Mouse (Mus musculus) forebrain, embryonic 12.5 days (tissue): ENCODE data around the gene Sac3d1. TPM values are rescaled to one million over a fixed set of nuclear protein-coding genes. Genes with fewer than 3 reads are reported as not detected.

Experiments used
- ATAC-seq: fragments of 200-750 bp; cut with Nextera tagmentation; 2 replicates; pipeline ENCODE4 v1.8.0; 2017; ENCODE audit warnings: moderate TSS enrichment; ENCODE audit not compliant: low FRiP score
- H3K27ac ChIP-seq: fragments of 300-500 bp; sonication (generic); 2 replicates; pipeline ENCODE4 v1.5.1; 2016; ENCODE audit warnings: mild to moderate bottlenecking
- H3K27me3 ChIP-seq: fragments of 300-500 bp; sonication (generic); 2 replicates; pipeline ENCODE4 v1.6.1; 2016; ENCODE audit warnings: mild to moderate bottlenecking
- H3K36me3 ChIP-seq: fragments of 300-500 bp; sonication (generic); replicated peaks from 2 replicates; pipeline ENCODE4 v1.6.1; 2016; ENCODE audit warnings: mild to moderate bottlenecking
- H3K4me1 ChIP-seq: fragments of 300-500 bp; sonication (generic); 2 replicates; pipeline ENCODE4 v1.6.1; 2016
- H3K4me2 ChIP-seq: fragments of 300-500 bp; sonication (generic); 2 replicates; pipeline ENCODE4 v1.6.1; 2016; ENCODE audit warnings: mild to moderate bottlenecking, moderate library complexity
- H3K4me3 ChIP-seq: fragments of 300-500 bp; sonication (generic); replicated peaks from 2 replicates; pipeline ENCODE4 v1.5.1; 2016; ENCODE audit warnings: mild to moderate bottlenecking
- H3K9ac ChIP-seq: fragments of 300-500 bp; sonication (generic); 2 replicates; pipeline ENCODE4 v1.6.1; 2016; ENCODE audit warnings: mild to moderate bottlenecking
- H3K9me3 ChIP-seq: fragments of 300-500 bp; sonication (generic); 2 replicates; pipeline ENCODE4 v1.6.1; 2016
- WGBS: fragments of 180-500 bp; shearing (Covaris S2); methylation state at CpG from one replicate; pipeline ENCODE4 v1.1.7; 2016; 5-methylcytosine and 5-hydroxymethylcytosine counted together
- polyA plus RNA-seq: library from polyadenylated mRNA; unstranded; fragments of >200 nt; fragmentation: Nextera tagmentation; extraction: Ambion mirVana; gene quantifications from 2 replicates; pipeline ENCODE4 v1.2.1, GENCODE M21; 2016

The Sac3d1 gene
- polyA plus RNA-seq, 1 experiment from 2014 or later = 56.6 TPM

GRCm38 (mm10) chr19:6116113-6116850 is 2.2 kb downstream of the Sac3d1 start:
- 89% methylated on average over 15 of the region's 15 CpGs for WGBS
- H3K4me2 ChIP-seq = peak overlapping the region; percentile 94
- no peaks in the 10 kb centered on the region for H3K9me3 ChIP-seq
- H3K27me3 ChIP-seq = no peaks in the 10 kb centered on the region
- H3K4me3 ChIP-seq = peak overlapping the region; percentile 85; the same call in 1 of the 2 replicates
- no peak for ATAC-seq
- no peak overlapping the region for H3K27ac ChIP-seq
- peaks cover 21% of the 10 kb centered on the region for H3K4me1 ChIP-seq
- peaks cover 38% of the 10 kb centered on the region for H3K36me3 ChIP-seq
- H3K9ac ChIP-seq = no peak overlapping the region

GRCm38 (mm10) chr19:6113116-6113515 is 5.3 kb downstream of the Sac3d1 start:
- Histone ChIP-seq H3K27ac (no peak overlapping the region), H3K9ac (no peak overlapping the region), H3K4me1 (peaks cover 15% of the 10 kb centered on the region), H3K9me3 (no peaks in the 10 kb centered on the region), H3K4me2 (no peak overlapping the region), H3K27me3 (no peaks in the 10 kb centered on the region), H3K4me3 (no peak overlapping the region), H3K36me3 (peaks cover 38% of the 10 kb centered on the region)
- ATAC-seq = no peak
- 77% methylated on average over 6 of the region's 6 CpGs for WGBS

GRCm38 (mm10) chr19:6105586-6105985 is 12.9 kb downstream of the Sac3d1 start, which contains the start of gene Naaladl1:
Gene Naaladl1, plus strand, starts transcription at chr19:6105782.
- no peak for ATAC-seq
- no peaks in the 10 kb centered on the region for H3K27me3 ChIP-seq
- H3K27ac ChIP-seq = no peak within 1 kb of the TSS
- no peak within 1 kb of the TSS for H3K4me2 ChIP-seq
- no peaks in the 10 kb centered on the region for H3K36me3 ChIP-seq
- H3K4me3 ChIP-seq = no peak within 1 kb of the TSS
- 88% methylated on average over 7 of the region's 7 CpGs for WGBS
- no peaks in the 10 kb centered on the region for H3K4me1 ChIP-seq
- H3K9me3 ChIP-seq = no peaks in the 10 kb centered on the region
- H3K9ac ChIP-seq = no peak within 1 kb of the TSS

GRCm38 (mm10) chr19:6104476-6104875 is 14.0 kb downstream of the Sac3d1 start:
- H3K9ac ChIP-seq = no peak overlapping the region
- no peak overlapping the region for H3K4me3 ChIP-seq
- ATAC-seq = no peak
- peaks cover 5% of the 10 kb centered on the region; the same call in 1 of the 2 replicates for H3K36me3 ChIP-seq
- no peak overlapping the region for H3K27ac ChIP-seq
- H3K4me1 ChIP-seq = no peaks in the 10 kb centered on the region
- 85% methylated on average over 4 of the region's 4 CpGs for WGBS
- H3K4me2 ChIP-seq = no peak overlapping the region
- no peaks in the 10 kb centered on the region for H3K9me3 ChIP-seq
- no peaks in the 10 kb centered on the region for H3K27me3 ChIP-seq

- Histone ChIP-seq H3K9me3 (no peaks in the 10 kb centered on the region), H3K36me3 (peaks cover 14% of the 10 kb centered on the region), H3K4me3 (no peak overlapping the region), H3K4me1 (no peaks in the 10 kb centered on the region), H3K27me3 (no peaks in the 10 kb centered on the region), H3K4me2 (no peak overlapping the region), H3K9ac (no peak overlapping the region), H3K27ac (no peak overlapping the region)
- no peak for ATAC-seq
- WGBS = 78% methylated on average over 6 of the region's 6 CpGs
Observed at GRCm38 (mm10) chr19:6102169-6102853, 16.1 kb downstream of the Sac3d1 start.

GRCm38 (mm10) chr19:6101186-6101585 is 17.3 kb downstream of the Sac3d1 start:
- no peak overlapping the region for H3K9ac ChIP-seq
- no peaks in the 10 kb centered on the region for H3K4me1 ChIP-seq
- no peak overlapping the region for H3K4me3 ChIP-seq
- no peak overlapping the region for H3K4me2 ChIP-seq
- 76% methylated on average over 6 of the region's 6 CpGs for WGBS
- no peak for ATAC-seq
- no peaks in the 10 kb centered on the region for H3K9me3 ChIP-seq
- no peaks in the 10 kb centered on the region for H3K27me3 ChIP-seq
- H3K27ac ChIP-seq = no peak overlapping the region
- H3K36me3 ChIP-seq = peaks cover 17% of the 10 kb centered on the region

GRCm38 (mm10) chr19:6097847-6098246 is 20.6 kb downstream of the Sac3d1 start:
- 91% methylated on average over 3 of the region's 3 CpGs for WGBS
- no peaks in the 10 kb centered on the region for H3K9me3 ChIP-seq
- H3K36me3 ChIP-seq = peaks cover 37% of the 10 kb centered on the region
- no peak overlapping the region for H3K27ac ChIP-seq
- no peak overlapping the region for H3K4me2 ChIP-seq
- no peak overlapping the region for H3K4me3 ChIP-seq
- no peaks in the 10 kb centered on the region for H3K27me3 ChIP-seq
- ATAC-seq = no peak
- no peaks in the 10 kb centered on the region for H3K4me1 ChIP-seq
- H3K9ac ChIP-seq = no peak overlapping the region

- 92% methylated on average over 7 of the region's 7 CpGs for WGBS
- H3K4me3 ChIP-seq = no peak within 1 kb of the TSS
- no peaks in the 10 kb centered on the region for H3K4me1 ChIP-seq
- H3K27ac ChIP-seq = no peak within 1 kb of the TSS
- H3K9me3 ChIP-seq = no peaks in the 10 kb centered on the region
- ATAC-seq = no peak
- H3K36me3 ChIP-seq = peaks cover 64% of the 10 kb centered on the region
- no peak within 1 kb of the TSS for H3K4me2 ChIP-seq
- H3K9ac ChIP-seq = no peak within 1 kb of the TSS
- H3K27me3 ChIP-seq = no peaks in the 10 kb centered on the region
Observed at GRCm38 (mm10) chr19:6094119-6094518, 24.3 kb downstream of the Sac3d1 start, which contains the start of gene AC131692.1. Gene AC131692.1, plus strand, starts transcription at chr19:6094419.

GRCm38 (mm10) chr19:6088841-6089240 is 29.6 kb downstream of the Sac3d1 start:
- H3K36me3 ChIP-seq = peaks cover 54% of the 10 kb centered on the region
- no peaks in the 10 kb centered on the region for H3K9me3 ChIP-seq
- H3K4me2 ChIP-seq = no peak overlapping the region
- no peak overlapping the region for H3K27ac ChIP-seq
- H3K4me3 ChIP-seq = no peak overlapping the region
- H3K27me3 ChIP-seq = no peaks in the 10 kb centered on the region
- 96% methylated on average over 13 of the region's 13 CpGs for WGBS
- H3K9ac ChIP-seq = no peak overlapping the region
- no peak for ATAC-seq
- peaks cover 15% of the 10 kb centered on the region for H3K4me1 ChIP-seq

GRCm38 (mm10) chr19:6085417-6085879 is 33.0 kb downstream of the Sac3d1 start:
- H3K4me3 ChIP-seq = peak overlapping the region; percentile 73
- peak overlapping the region; percentile 80 for H3K4me2 ChIP-seq
- H3K4me1 ChIP-seq = peaks cover 19% of the 10 kb centered on the region
- H3K9me3 ChIP-seq = no peaks in the 10 kb centered on the region
- peaks cover 53% of the 10 kb centered on the region for H3K36me3 ChIP-seq
- no peaks in the 10 kb centered on the region for H3K27me3 ChIP-seq
- peak overlapping the region; percentile 84 for H3K27ac ChIP-seq
- peak; percentile 88 for ATAC-seq
- peak overlapping the region; percentile 68 for H3K9ac ChIP-seq
- 0% methylated on average over 17 of the region's 17 CpGs for WGBS

- Histone ChIP-seq H3K27ac (peak within 1 kb of the TSS; percentile 84), H3K36me3 (peaks cover 53% of the 10 kb centered on the region), H3K9ac (peak within 1 kb of the TSS; percentile 68), H3K4me3 (peak within 1 kb of the TSS; percentile 73), H3K27me3 (no peaks in the 10 kb centered on the region), H3K4me1 (peaks cover 19% of the 10 kb centered on the region), H3K9me3 (no peaks in the 10 kb centered on the region), H3K4me2 (peak within 1 kb of the TSS; percentile 80)
- peak; percentile 92 for ATAC-seq
- under 1% methylated on average over 58 of the region's 58 CpGs for WGBS
Observed at GRCm38 (mm10) chr19:6084478-6085248, 33.8 kb downstream of the Sac3d1 start, which contains the start of the genes Zfpl1 and Cdca5. Gene Zfpl1, minus strand, starts transcription at chr19:6084956. Gene Cdca5, plus strand, starts transcription at chr19:6084983.

- 88% methylated on average over 9 of the region's 9 CpGs for WGBS
- H3K27ac ChIP-seq = no peak within 1 kb of the TSS
- H3K27me3 ChIP-seq = no peaks in the 10 kb centered on the region
- no peaks in the 10 kb centered on the region for H3K9me3 ChIP-seq
- H3K4me3 ChIP-seq = no peak within 1 kb of the TSS
- H3K4me2 ChIP-seq = no peak within 1 kb of the TSS
- H3K9ac ChIP-seq = no peak within 1 kb of the TSS
- ATAC-seq = no peak
- peaks cover 36% of the 10 kb centered on the region for H3K36me3 ChIP-seq
- peaks cover 24% of the 10 kb centered on the region for H3K4me1 ChIP-seq
Observed at GRCm38 (mm10) chr19:6082156-6082555, 36.3 kb downstream of the Sac3d1 start, which contains the start of gene Gm28374. Gene Gm28374, minus strand, starts transcription at chr19:6082256.
